13 mouse cellular contexts compared by ENCODE assay signal in genomic region chr12:13024215-13024841, GRCm38 (mm10).
DNase-seq lines count a peak whose midpoint lies in the region; ATAC-seq and TF ChIP-seq lines count a peak whose summit lies in the region.
"Had no signal": no experiment of that assay in that cellular context is flagged by ENCODE, and none has a peak within 500 bp of the region (broad histone marks: within the 10 kb centered on the region; RNA-seq: fewer than 3 reads in every experiment).

No protein-coding gene starts in this region.

- 0 out of 2 replicates have a peak, but pooled peaks have one; percentile 36 for ATAC-seq in forebrain, embryonic 11.5 days (replicated peaks; ENCODE audit: low FRiP score)
- peak; percentile 74 for ATAC-seq in forebrain, embryonic 12.5 days (ENCODE audit: low FRiP score)
- peak; percentile 74 for ATAC-seq in hindbrain, embryonic 14.5 days (ENCODE audit: low FRiP score)
- peak; percentile 77 for ATAC-seq in neural tube, embryonic 14.5 days (ENCODE audit: low read depth)
- ATAC-seq in lung, postnatal 0 days, result no peak
- ATAC-seq: inflammation-experienced regulatory T-cells, adult 6 months had no signal

- H3K27me3 ChIP-seq in forebrain, embryonic 11.5 days (ENCODE audit: control insufficient read depth, insufficient read depth, low read length), result no peaks in the 10 kb centered on the region
- H3K27me3 ChIP-seq in forebrain, embryonic 10.5 days (ENCODE audit: poor library complexity, severe bottlenecking), result no peaks in the 10 kb centered on the region
- no peaks in the 10 kb centered on the region for H3K27me3 ChIP-seq in forebrain, embryonic 12.5 days
- H3K27me3 ChIP-seq in hindbrain, embryonic 14.5 days (ENCODE audit: control insufficient read depth, insufficient read depth, low read length), result no peaks in the 10 kb centered on the region
- no peaks in the 10 kb centered on the region for H3K27me3 ChIP-seq in neural tube, embryonic 14.5 days (ENCODE audit: control insufficient read depth, insufficient read depth, low read length)
- no peaks in the 10 kb centered on the region for H3K27me3 ChIP-seq in lung, postnatal 0 days (replicated peaks; ENCODE audit: insufficient read depth, low read length)
- H3K27me3 ChIP-seq: embryonic facial prominence, embryonic 13.5 days; heart, embryonic 15.5 days had no signal

- WGBS in forebrain, embryonic 11.5 days, result 32% methylated on average over 8 of the region's 8 CpGs
- 54% methylated on average over 8 of the region's 8 CpGs for WGBS in forebrain, embryonic 10.5 days
- WGBS in forebrain, embryonic 12.5 days, result 23% methylated on average over 8 of the region's 8 CpGs
- WGBS in hindbrain, embryonic 14.5 days, result 26% methylated on average over 8 of the region's 8 CpGs
- WGBS in neural tube, embryonic 14.5 days, result 38% methylated on average over 8 of the region's 8 CpGs
- WGBS in lung, postnatal 0 days, result 78% methylated on average over 8 of the region's 8 CpGs

- TF ChIP-seq CTCF in lung, postnatal 0 days (IDR thresholded peaks at IDR 0.05), result no peak

- H3K4me3 ChIP-seq in forebrain, embryonic 11.5 days (ENCODE audit: low read depth, low read length), result no peak overlapping the region
- no peak overlapping the region for H3K4me3 ChIP-seq in forebrain, embryonic 10.5 days
- H3K4me3 ChIP-seq in forebrain, embryonic 12.5 days (replicated peaks), result no peak overlapping the region
- no peak overlapping the region for H3K4me3 ChIP-seq in hindbrain, embryonic 14.5 days (replicated peaks; ENCODE audit: low read length)
- H3K4me3 ChIP-seq in neural tube, embryonic 14.5 days (ENCODE audit: low read depth, low read length), result no peak overlapping the region
- H3K4me3 ChIP-seq in lung, postnatal 0 days (ENCODE audit: low read depth, low read length), result no peak overlapping the region
- H3K4me3 ChIP-seq: embryonic facial prominence, embryonic 13.5 days; heart, embryonic 15.5 days had no signal

- H3K4me1 ChIP-seq in forebrain, embryonic 11.5 days (replicated peaks; ENCODE audit: control insufficient read depth, insufficient read depth, low read length), result no peaks in the 10 kb centered on the region
- H3K4me1 ChIP-seq in forebrain, embryonic 10.5 days, result peaks cover 35% of the 10 kb centered on the region
- peaks cover 17% of the 10 kb centered on the region for H3K4me1 ChIP-seq in forebrain, embryonic 12.5 days
- peaks cover 15% of the 10 kb centered on the region for H3K4me1 ChIP-seq in hindbrain, embryonic 14.5 days (replicated peaks; ENCODE audit: control insufficient read depth, insufficient read depth, low read length)
- H3K4me1 ChIP-seq in neural tube, embryonic 14.5 days (ENCODE audit: control insufficient read depth, insufficient read depth, low read length), result no peaks in the 10 kb centered on the region
- no peaks in the 10 kb centered on the region for H3K4me1 ChIP-seq in lung, postnatal 0 days (ENCODE audit: insufficient read depth, low read depth, low read length)

- TF ChIP-seq EP300 in lung, postnatal 0 days (IDR thresholded peaks at IDR 0.05), result no peak

- no peaks in the 10 kb centered on the region for H3K36me3 ChIP-seq in forebrain, embryonic 11.5 days (ENCODE audit: control insufficient read depth, insufficient read depth, low read length)
- no peaks in the 10 kb centered on the region for H3K36me3 ChIP-seq in forebrain, embryonic 10.5 days (replicated peaks)
- H3K36me3 ChIP-seq in forebrain, embryonic 12.5 days (replicated peaks), result no peaks in the 10 kb centered on the region
- no peaks in the 10 kb centered on the region for H3K36me3 ChIP-seq in hindbrain, embryonic 14.5 days (replicated peaks; ENCODE audit: control insufficient read depth, insufficient read depth)
- no peaks in the 10 kb centered on the region for H3K36me3 ChIP-seq in neural tube, embryonic 14.5 days (ENCODE audit: control insufficient read depth, insufficient read depth, low read length)
- H3K36me3 ChIP-seq in lung, postnatal 0 days (ENCODE audit: insufficient read depth, low read length), result no peaks in the 10 kb centered on the region
- H3K36me3 ChIP-seq: embryonic facial prominence, embryonic 13.5 days; G1E; heart, embryonic 15.5 days had no signal

- no peak overlapping the region for H3K9ac ChIP-seq in forebrain, embryonic 11.5 days (ENCODE audit: low read length)
- H3K9ac ChIP-seq in forebrain, embryonic 12.5 days, result no peak overlapping the region
- no peak overlapping the region for H3K9ac ChIP-seq in hindbrain, embryonic 14.5 days
- no peak overlapping the region for H3K9ac ChIP-seq in neural tube, embryonic 14.5 days (replicated peaks; ENCODE audit: low read depth, low read length)
- H3K9ac ChIP-seq in lung, postnatal 0 days (replicated peaks; ENCODE audit: low read depth), result no peak overlapping the region
- H3K9ac ChIP-seq: embryonic facial prominence, embryonic 13.5 days; heart, embryonic 15.5 days had no signal

- H3K9me3 ChIP-seq in forebrain, embryonic 11.5 days (ENCODE audit: control insufficient read depth, low read length), result no peaks in the 10 kb centered on the region
- H3K9me3 ChIP-seq in forebrain, embryonic 10.5 days, result no peaks in the 10 kb centered on the region
- H3K9me3 ChIP-seq in forebrain, embryonic 12.5 days, result no peaks in the 10 kb centered on the region
- no peaks in the 10 kb centered on the region for H3K9me3 ChIP-seq in hindbrain, embryonic 14.5 days (ENCODE audit: control insufficient read depth, low read length)
- H3K9me3 ChIP-seq in neural tube, embryonic 14.5 days (ENCODE audit: control insufficient read depth, low read length), result no peaks in the 10 kb centered on the region
- H3K9me3 ChIP-seq in lung, postnatal 0 days (ENCODE audit: low read length), result no peaks in the 10 kb centered on the region
- H3K9me3 ChIP-seq: embryonic facial prominence, embryonic 13.5 days; G1E; heart, embryonic 15.5 days had no signal

- H3K4me2 ChIP-seq in forebrain, embryonic 11.5 days (ENCODE audit: low read depth, low read length, severe bottlenecking), result no peak overlapping the region
- no peak overlapping the region for H3K4me2 ChIP-seq in forebrain, embryonic 12.5 days
- H3K4me2 ChIP-seq in hindbrain, embryonic 14.5 days (replicated peaks), result no peak overlapping the region
- H3K4me2 ChIP-seq in neural tube, embryonic 14.5 days (ENCODE audit: low read depth, low read length), result no peak overlapping the region
- H3K4me2 ChIP-seq in lung, postnatal 0 days (replicated peaks; ENCODE audit: low read depth, low read length), result no peak overlapping the region
- H3K4me2 ChIP-seq: embryonic facial prominence, embryonic 13.5 days; heart, embryonic 15.5 days; liver, embryonic 11.5 days had no signal

- no peak for DNase-seq in forebrain, embryonic 11.5 days (ENCODE audit: low spot score)
- DNase-seq in forebrain, embryonic 10.5 days (ENCODE audit: extremely low spot score, low spot score), result no peak
- peak; percentile 38 for DNase-seq in hindbrain, embryonic 14.5 days (ENCODE audit: low spot score)
- DNase-seq in ovary, adult 18-20 months (ENCODE audit: low spot score), result no peak
- no peak for DNase-seq in lung, postnatal 0 days (ENCODE audit: low spot score)
- DNase-seq: lung, postnatal 10 days had no signal

- no peak overlapping the region for H3K27ac ChIP-seq in forebrain, embryonic 11.5 days (ENCODE audit: low read depth, low read length)
- H3K27ac ChIP-seq in forebrain, embryonic 10.5 days, result no peak overlapping the region
- H3K27ac ChIP-seq in forebrain, embryonic 12.5 days, result 0 out of 2 replicates have a peak overlapping the region, but pooled peaks have one; percentile 9
- H3K27ac ChIP-seq in hindbrain, embryonic 14.5 days, result 0 out of 2 replicates have a peak overlapping the region, but pooled peaks have one; percentile 16
- H3K27ac ChIP-seq in neural tube, embryonic 14.5 days (ENCODE audit: low read depth, low read length), result no peak overlapping the region
- no peak overlapping the region for H3K27ac ChIP-seq in lung, postnatal 0 days (ENCODE audit: low read length)
- H3K27ac ChIP-seq: embryonic facial prominence, embryonic 13.5 days; heart, embryonic 15.5 days had no signal

Comparison
In these comparisons a context has a peak if more than half of its experiments do, and no peak if none do; other contexts are left out.
1. H3K27ac ChIP-seq: peak in forebrain, embryonic 12.5 days (single experiment) and hindbrain, embryonic 14.5 days (single experiment); none in forebrain, embryonic 11.5 days (single experiment), forebrain, embryonic 10.5 days (single experiment), neural tube, embryonic 14.5 days (single experiment) and lung, postnatal 0 days (single experiment).